Mouse (Mus musculus) lung, postnatal 0 days (tissue): Measurements from ENCODE around the gene Caskin2.

Experiments
- CTCF ChIP-seq: IDR thresholded peaks from 2 replicates; pipeline ENCODE4 v1.5.1; 2016; ENCODE audit warnings: antibody characterized with exemption, mild to moderate bottlenecking
- EP300 ChIP-seq: IDR thresholded peaks from 2 replicates; pipeline ENCODE4 v1.6.1; 2016; ENCODE audit warnings: antibody characterized with exemption, mild to moderate bottlenecking, control low read depth

- TF ChIP-seq CTCF: peak; percentile 66
- peak; percentile 88 for TF ChIP-seq EP300
Observed at GRCm38 (mm10) chr11:115765103-115765606, 48.3 kb downstream of the Caskin2 start, which contains the start of gene Tmem94.
